Comparison of ENCODE assay signal across 8 mouse cellular contexts in the genomic region with DNA sequence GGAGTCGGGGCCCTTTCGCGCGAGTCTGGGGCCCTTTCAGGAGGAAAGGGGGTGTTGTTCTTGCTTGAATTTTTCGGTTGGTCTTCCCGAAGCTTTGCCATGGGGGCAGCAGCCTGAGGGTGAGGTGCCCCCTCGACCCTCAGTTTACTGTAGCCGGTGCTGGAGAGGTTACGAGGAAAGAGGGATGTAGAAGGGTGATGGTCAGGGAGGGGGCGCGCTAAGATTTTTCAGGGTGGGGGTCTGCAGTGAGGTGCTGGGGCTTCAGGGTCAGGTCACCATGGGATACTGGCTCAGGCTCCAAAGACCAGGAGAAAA. TPM values are rescaled to one million over a fixed set of nuclear protein-coding genes. Genes with fewer than 3 reads are reported as not detected.
A peak's percentile ranks its signal among the peaks of the same experiment; 100 is the strongest.
DNase-seq lines count a peak whose midpoint lies in the region; ATAC-seq and TF ChIP-seq lines count a peak whose summit lies in the region.

No protein-coding gene starts in this region.

- no peak overlapping the region for H3K27ac ChIP-seq in heart, embryonic 12.5 days (ENCODE audit: poor library complexity, severe bottlenecking)
- H3K27ac ChIP-seq in forebrain, embryonic 13.5 days = no peak overlapping the region
- no peak overlapping the region for H3K27ac ChIP-seq in liver, embryonic 14.5 days

- H3K27me3 ChIP-seq in heart, embryonic 12.5 days (replicated peaks) = peaks cover 46% of the 10 kb centered on the region
- H3K27me3 ChIP-seq in C2C12 (ENCODE audit: control insufficient read depth, insufficient read depth, insufficient read length) = peaks cover 32% of the 10 kb centered on the region
- H3K27me3 ChIP-seq in forebrain, embryonic 13.5 days = peaks cover 50% of the 10 kb centered on the region
- peaks cover 54% of the 10 kb centered on the region for H3K27me3 ChIP-seq in liver, embryonic 14.5 days (ENCODE audit: control insufficient read depth, insufficient read depth, low read length)

- H3K4me1 ChIP-seq in heart, embryonic 12.5 days (replicated peaks) = peaks cover 51% of the 10 kb centered on the region
- peaks cover 71% of the 10 kb centered on the region for H3K4me1 ChIP-seq in forebrain, embryonic 13.5 days
- peaks cover 19 to 31% of the 10 kb centered on the region in 2 experiments for H3K4me1 ChIP-seq in liver, embryonic 14.5 days (replicated peaks; ENCODE audit: control insufficient read depth in 2 of 2, insufficient read depth in 2 of 2, low read length in 1 of 2)

- H3K79me3 ChIP-seq in C2C12 (ENCODE audit: low read depth) = peaks cover 1% of the 10 kb centered on the region

- no peak for TF ChIP-seq EP300 in liver, embryonic 14.5 days (IDR thresholded peaks at IDR 0.05; ENCODE audit: low read depth)

- WGBS in heart, embryonic 12.5 days = 0% methylated on average over 11 of the region's 11 CpGs
- WGBS in forebrain, embryonic 13.5 days = 2% methylated on average over 11 of the region's 11 CpGs
- 0% methylated on average over 11 of the region's 11 CpGs for WGBS in liver, embryonic 14.5 days (ENCODE audit: insufficient replicate concordance)

- no peak for ATAC-seq in heart, embryonic 12.5 days (ENCODE audit: insufficient number of reproducible peaks, low FRiP score)
- peak; percentile 16 for ATAC-seq in forebrain, embryonic 13.5 days
- ATAC-seq in liver, embryonic 14.5 days (ENCODE audit: insufficient read depth) = no peak
- ATAC-seq in megakaryocyte progenitor cell, adult 5-6 weeks (replicated peaks; ENCODE audit: poor library complexity) = no peak

- no peak for DNase-seq in heart, adult 8-10 months (ENCODE audit: low spot score)
- no peak for DNase-seq in liver, embryonic 14.5 days (ENCODE audit: low read depth in 3 of 3, low spot score in 3 of 3)
- DNase-seq in right cerebral cortex, adult 18-20 months = no peak
- DNase-seq in layer of hippocampus, adult 9-10 months (ENCODE audit: low spot score) = no peak

- H3K79me2 ChIP-seq in C2C12 (ENCODE audit: control insufficient read depth, insufficient read depth) = peaks cover 38% of the 10 kb centered on the region

- no peaks in the 10 kb centered on the region for H3K9me3 ChIP-seq in heart, embryonic 12.5 days (replicated peaks)
- H3K9me3 ChIP-seq in forebrain, embryonic 13.5 days (replicated peaks) = no peaks in the 10 kb centered on the region
- H3K9me3 ChIP-seq in liver, embryonic 14.5 days (ENCODE audit: control insufficient read depth, low read length) = no peaks in the 10 kb centered on the region

- no peaks in the 10 kb centered on the region for H3K36me3 ChIP-seq in heart, embryonic 12.5 days
- H3K36me3 ChIP-seq in C2C12 (ENCODE audit: control insufficient read depth, insufficient read depth) = no peaks in the 10 kb centered on the region
- no peaks in the 10 kb centered on the region for H3K36me3 ChIP-seq in forebrain, embryonic 13.5 days (ENCODE audit: poor library complexity, severe bottlenecking)
- H3K36me3 ChIP-seq in liver, embryonic 14.5 days (replicated peaks; ENCODE audit: control insufficient read depth, insufficient read depth, low read depth) = no peaks in the 10 kb centered on the region

- H3K9ac ChIP-seq in heart, embryonic 12.5 days = peak overlapping the region; percentile 59
- H3K9ac ChIP-seq in forebrain, embryonic 13.5 days = peak overlapping the region; percentile 66
- no peak overlapping the region for H3K9ac ChIP-seq in liver, embryonic 14.5 days (replicated peaks)

- H3K4me2 ChIP-seq in heart, embryonic 12.5 days = peak overlapping the region; percentile 97
- peak overlapping the region; percentile 99 for H3K4me2 ChIP-seq in forebrain, embryonic 13.5 days
- peak overlapping the region; percentile 88 for H3K4me2 ChIP-seq in liver, embryonic 14.5 days (ENCODE audit: low read depth)

- peak overlapping the region; percentile 44 for H3ac ChIP-seq in C2C12 (ENCODE audit: control insufficient read depth, insufficient read length, low read depth)

- peak overlapping the region; percentile 90 for H3K4me3 ChIP-seq in heart, embryonic 12.5 days
- H3K4me3 ChIP-seq in C2C12 (ENCODE audit: insufficient read depth, poor library complexity, severe bottlenecking) = peak overlapping the region; percentile 75
- peak overlapping the region; percentile 90 for H3K4me3 ChIP-seq in forebrain, embryonic 13.5 days
- peak overlapping the region; percentile 44 to 76 for H3K4me3 ChIP-seq in liver, embryonic 14.5 days (ENCODE audit: insufficient read depth in 1 of 2, low read depth in 2 of 2, low read length in 2 of 2)

- TF ChIP-seq CTCF in C2C12 (IDR thresholded peaks at IDR 0.05; ENCODE audit: control insufficient read depth, insufficient read depth, insufficient read length) = no peak
- TF ChIP-seq CTCF in liver, embryonic 14.5 days (IDR thresholded peaks at IDR 0.05; ENCODE audit: low read depth) = no peak

TF ChIP-seq in C2C12, 6 proteins besides CTCF, POLR2A, EP300 and RAD21:
- TF ChIP-seq MAX (IDR thresholded peaks at IDR 0.05) (no peak), MYOG (IDR thresholded peaks at IDR 0.05; ENCODE audit: control insufficient read depth, extremely low read depth, insufficient read length) (no peak), FOSL1 (IDR thresholded peaks at IDR 0.05; ENCODE audit: insufficient read depth, low read length, poor library complexity, severe bottlenecking) (no peak), CEBPB (IDR thresholded peaks at IDR 0.05; ENCODE audit: low read depth) (no peak), USF1 (IDR thresholded peaks at IDR 0.05; ENCODE audit: low read depth) (no peak), MYOD1 (IDR thresholded peaks at IDR 0.05; ENCODE audit: control insufficient read depth, insufficient read length, low read depth) (no peak)

RNA-seq across cellular contexts. Expression of a gene that starts 0.6 kb away (rescaled TPM):
- polyA plus RNA-seq in heart, embryonic 12.5 days (2016; fragmentation: Nextera tagmentation; extraction: Ambion mirVana) = 4.5 and 4.8 TPM in 2 replicates
- 10 to 100 TPM; 14.0 to 21.2 (median 15.9) TPM for total RNA-seq in heart, adult 8-10 months (2022)
- polyA plus RNA-seq in C2C12 (2012; fragmentation: generic; extraction: Trizol) = 8.6 TPM
- polyA plus RNA-seq in forebrain, embryonic 13.5 days (2015; fragmentation: Nextera tagmentation; extraction: Ambion mirVana) = 4.4 and 4.5 TPM in 2 replicates
- 4.9 and 5.2 TPM in 2 replicates for polyA plus RNA-seq in liver, embryonic 14.5 days (2012; rRNA removed)
- polyA plus RNA-seq in liver, embryonic 14.5 days (2014; fragmentation: Nextera tagmentation; extraction: Ambion mirVana) = 0.83 and 1.0 TPM in 2 replicates
- 6.0 and 6.5 TPM in 2 replicates for total RNA-seq in megakaryocyte progenitor cell, adult 5-6 weeks (2015)
- total RNA-seq in megakaryocyte progenitor cell, adult 5-6 weeks (2017) = 4.9 and 7.1 TPM in 2 replicates

RNA-seq across cellular contexts. Expression of a gene that starts 25.5 kb away (rescaled TPM):
- polyA plus RNA-seq in heart, embryonic 12.5 days (2016; fragmentation: Nextera tagmentation; extraction: Ambion mirVana) = 23.9 and 25.4 TPM in 2 replicates
- 1 to 10 TPM; 5.7 to 9.2 (median 8.4) TPM for total RNA-seq in heart, adult 8-10 months (2022)
- 21.3 TPM for polyA plus RNA-seq in C2C12 (2012; fragmentation: generic; extraction: Trizol)
- 5.9 and 6.9 TPM in 2 replicates for polyA plus RNA-seq in forebrain, embryonic 13.5 days (2015; fragmentation: Nextera tagmentation; extraction: Ambion mirVana)
- polyA plus RNA-seq in liver, embryonic 14.5 days (2012; rRNA removed) = 3.6 and 3.7 TPM in 2 replicates
- 4.2 and 4.3 TPM in 2 replicates for polyA plus RNA-seq in liver, embryonic 14.5 days (2014; fragmentation: Nextera tagmentation; extraction: Ambion mirVana)
- 4.6 and 5.7 TPM in 2 replicates for total RNA-seq in megakaryocyte progenitor cell, adult 5-6 weeks (2015)
- 1.5 and 4.7 TPM in 2 replicates for total RNA-seq in megakaryocyte progenitor cell, adult 5-6 weeks (2017)

RNA-seq across cellular contexts. Expression of a gene that starts 39.0 kb away (rescaled TPM):
- polyA plus RNA-seq in heart, embryonic 12.5 days (2016; fragmentation: Nextera tagmentation; extraction: Ambion mirVana) = 68.2 and 68.7 TPM in 2 replicates
- total RNA-seq in heart, adult 8-10 months (2022) = 100 to 1,000 TPM; 383 to 490 (median 481) TPM
- 15.2 TPM for polyA plus RNA-seq in C2C12 (2012; fragmentation: generic; extraction: Trizol)
- polyA plus RNA-seq in forebrain, embryonic 13.5 days (2015; fragmentation: Nextera tagmentation; extraction: Ambion mirVana) = 54.0 and 58.4 TPM in 2 replicates
- 23.1 and 26.3 TPM in 2 replicates for polyA plus RNA-seq in liver, embryonic 14.5 days (2012; rRNA removed)
- 23.3 and 27.4 TPM in 2 replicates for polyA plus RNA-seq in liver, embryonic 14.5 days (2014; fragmentation: Nextera tagmentation; extraction: Ambion mirVana)
- 25.9 and 29.6 TPM in 2 replicates for total RNA-seq in megakaryocyte progenitor cell, adult 5-6 weeks (2015)
- total RNA-seq in megakaryocyte progenitor cell, adult 5-6 weeks (2017) = 37.4 and 39.7 TPM in 2 replicates
